Mouse (Mus musculus): Measurements from ENCODE around the gene Dpp9. TPM values are rescaled to one million over a fixed set of nuclear protein-coding genes. Genes with fewer than 3 reads are reported as not detected.
A peak's percentile ranks its signal among the peaks of the same experiment; 100 is the strongest.

The Dpp9 gene
- total and polyA plus RNA-seq, 3 experiments, result 13.5 to 37.9 (median 23.0) TPM

GRCm38 (mm10) chr17:56163523-56164102 is 55.1 kb downstream of the Dpp9 start:
- H3K4me3 ChIP-seq (replicated peaks in 1 of 3; ENCODE audit: low read depth in 2 of 3, low read length in 2 of 3, poor library complexity in 1 of 3), result no peak overlapping the region
- peaks cover 4 to 38% of the 10 kb centered on the region in 2 experiments; a peak in 3 of 4 replicates for H3K4me1 ChIP-seq (ENCODE audit: control insufficient read depth in 1 of 2, insufficient read depth in 2 of 2)
- dilution Hi-C loops (cut with MboI; ENCODE audit: extremely low pct_ligation_motif_present, extremely low pct_unique_long_range_greater_than_20kb, low sequenced_read_pairs), result no loop called here
- no peak overlapping the region for H3K9ac ChIP-seq (ENCODE audit: insufficient read depth, low read depth)
- H3K9me3 ChIP-seq (replicated peaks; ENCODE audit: low read length), result no peaks in the 10 kb centered on the region
- H3K27me3 ChIP-seq (replicated peaks), result peaks cover 26% of the 10 kb centered on the region
- TF ChIP-seq MAX (IDR thresholded peaks at IDR 0.05; ENCODE audit: low read length) (no peak), MXI1 (IDR thresholded peaks at IDR 0.05; ENCODE audit: low read depth, low read length) (no peak), SIN3A (IDR thresholded peaks at IDR 0.05; ENCODE audit: low read length) (no peak), EP300 (IDR thresholded peaks at IDR 0.05; ENCODE audit: low read length) (no peak), CHD2 (IDR thresholded peaks at IDR 0.05; ENCODE audit: low read length) (no peak), ELF1 (IDR thresholded peaks at IDR 0.05; ENCODE audit: low read depth, low read length) (no peak), USF1 (IDR thresholded peaks at IDR 0.05; ENCODE audit: low read depth, low read length) (no peak), GABPA (IDR thresholded peaks at IDR 0.05; ENCODE audit: insufficient replicate concordance, low read depth, low read length) (no peak), HCFC1 (IDR thresholded peaks at IDR 0.05; ENCODE audit: low read depth, low read length) (no peak)
- no peak for DNase-seq (ENCODE audit: extremely low read depth)
- no peaks in the 10 kb centered on the region for H3K36me3 ChIP-seq (replicated peaks in 1 of 2; ENCODE audit: control insufficient read depth in 1 of 2, insufficient read depth in 1 of 2, low read length in 1 of 2)
- no peak overlapping the region for H3K27ac ChIP-seq (ENCODE audit: insufficient read depth, low read depth)
- H3K79me2 ChIP-seq (replicated peaks; ENCODE audit: control insufficient read depth, extremely low read depth, insufficient read depth, poor library complexity, severe bottlenecking), result no peaks in the 10 kb centered on the region
- in situ Hi-C loops (cut with MboI; ENCODE audit: low pct_ligation_motif_present, low pct_unique_long_range_greater_than_20kb, low sequenced_read_pairs), result loop anchor here (5.0 kb wide), 1 partner anchor 36 kb away; no protein-coding TSS in a partner anchor
- no peak overlapping the region for H3K4me2 ChIP-seq (ENCODE audit: insufficient read depth, low read depth, poor library complexity, severe bottlenecking)

GRCm38 (mm10) chr17:56162231-56162774 is 56.4 kb downstream of the Dpp9 start, which contains the start of gene Tnfaip8l1:
TSS of gene Tnfaip8l1 (plus strand) at chr17:56162477.
- H3K27me3 ChIP-seq (replicated peaks), result peaks cover 39% of the 10 kb centered on the region
- TF ChIP-seq CHD2 (IDR thresholded peaks at IDR 0.05; ENCODE audit: low read length), result no peak
- no peak for TF ChIP-seq TBP (conservative IDR thresholded peaks at IDR 0.05; ENCODE audit: low read depth, low read length)
- TF ChIP-seq NELFE (IDR thresholded peaks at IDR 0.05; ENCODE audit: low read depth, low read length), result peak; percentile 50; the same call in 1 of the 2 replicates
- TF ChIP-seq SIN3A (IDR thresholded peaks at IDR 0.05; ENCODE audit: low read length), result peak; percentile 31; the same call in 1 of the 2 replicates
- 0 out of 2 replicates have a peak, but pooled peaks have one; percentile 53 for TF ChIP-seq E2F4 (IDR thresholded peaks at IDR 0.05; ENCODE audit: insufficient replicate concordance, low read depth, low read length)
- TF ChIP-seq POLR2A (IDR thresholded peaks at IDR 0.05; ENCODE audit: low read depth, low read length), result peak; percentile 64
- peak; percentile 31; the same call in 1 of the 2 replicates for TF ChIP-seq ELF1 (IDR thresholded peaks at IDR 0.05; ENCODE audit: low read depth, low read length)
- 0 out of 2 replicates have a peak, but pooled peaks have one; percentile 7 for TF ChIP-seq TCF12 (IDR thresholded peaks at IDR 0.05; ENCODE audit: low read depth, low read length)
- peak; percentile 50; the same call in 1 of the 2 replicates for TF ChIP-seq MXI1 (IDR thresholded peaks at IDR 0.05; ENCODE audit: low read depth, low read length)
- no peak for TF ChIP-seq ZKSCAN1 (IDR thresholded peaks at IDR 0.05; ENCODE audit: borderline replicate concordance, low read depth, low read length)
- TF ChIP-seq MAX (IDR thresholded peaks at IDR 0.05; ENCODE audit: low read length), result 0 out of 2 replicates have a peak, but pooled peaks have one; percentile 20
- TF ChIP-seq NRF1 (IDR thresholded peaks at IDR 0.05; ENCODE audit: low read depth, low read length), result peak; percentile 47; the same call in 1 of the 2 replicates
- TF ChIP-seq USF1 (IDR thresholded peaks at IDR 0.05; ENCODE audit: low read depth, low read length), result no peak
- no peaks in the 10 kb centered on the region for H3K9me3 ChIP-seq (replicated peaks; ENCODE audit: low read length)
- peak within 1 kb of the TSS; percentile 75 for H3K9ac ChIP-seq (ENCODE audit: insufficient read depth, low read depth)
- H3K79me2 ChIP-seq (replicated peaks; ENCODE audit: control insufficient read depth, extremely low read depth, insufficient read depth, poor library complexity, severe bottlenecking), result no peaks in the 10 kb centered on the region
- no peak within 1 kb of the TSS for H3K27ac ChIP-seq (ENCODE audit: insufficient read depth, low read depth)
- H3K4me1 ChIP-seq (ENCODE audit: control insufficient read depth in 1 of 2, insufficient read depth in 2 of 2), result peaks cover 4 to 35% of the 10 kb centered on the region in 2 experiments; a peak in 3 of 4 replicates
- H3K36me3 ChIP-seq (replicated peaks in 1 of 2; ENCODE audit: control insufficient read depth in 1 of 2, insufficient read depth in 1 of 2, low read length in 1 of 2), result no peaks in the 10 kb centered on the region
- H3K4me3 ChIP-seq (replicated peaks in 1 of 3; ENCODE audit: low read depth in 2 of 3, low read length in 2 of 3, poor library complexity in 1 of 3), result peak within 1 kb of the TSS; percentile 46 to 69 (median 67)
- peak within 1 kb of the TSS; percentile 92 for H3K4me2 ChIP-seq (ENCODE audit: insufficient read depth, low read depth, poor library complexity, severe bottlenecking)
- in situ Hi-C loops (cut with MboI; ENCODE audit: low pct_ligation_motif_present, low pct_unique_long_range_greater_than_20kb, low sequenced_read_pairs), result loop anchor here (5.0 kb wide), 1 partner anchor 35 kb away; no protein-coding TSS in a partner anchor
- dilution Hi-C loops (cut with MboI; ENCODE audit: extremely low pct_ligation_motif_present, extremely low pct_unique_long_range_greater_than_20kb, low sequenced_read_pairs), result no loop called here
- peak; percentile 91 for DNase-seq (ENCODE audit: extremely low read depth)
